Mouse (Mus musculus) adrenal gland, postnatal 25 days (tissue): Measurements from ENCODE around the gene Aven. TPM values are rescaled to one million over a fixed set of nuclear protein-coding genes. Genes with fewer than 3 reads are reported as not detected.
A peak's percentile ranks its signal among the peaks of the same experiment; 100 is the strongest.
"Not testable (repeated sequence)": the region's sequence is repeated elsewhere in the genome, so short reads cannot be mapped to it uniquely, and the experiment has no call there.

Source experiments
- DNase-seq: peaks from one replicate; pipeline ENCODE4 v3.0.0; 2021; ENCODE audit warnings: mixed read lengths
- long read RNA-seq: library from polyadenylated mRNA; stranded (forward); transcript quantifications from one replicate; pipeline ENCODE4 v2.0.0, GENCODE M21; 2021
- total RNA-seq: library from RNA; stranded (reverse); gene quantifications from 2 replicates; pipeline ENCODE4 v1.2.3, GENCODE M21; 2021

The Aven gene
- 19.2 and 21.4 TPM in 2 replicates for total RNA-seq
- long read RNA-seq, full-length matches to known transcripts: 32 of 32 reads
- long read RNA-seq, partial matches to known transcripts: 0 of 32 reads
- long read RNA-seq, other reads (novel, unspliced or antisense): 0 of 32 reads

DNA sequence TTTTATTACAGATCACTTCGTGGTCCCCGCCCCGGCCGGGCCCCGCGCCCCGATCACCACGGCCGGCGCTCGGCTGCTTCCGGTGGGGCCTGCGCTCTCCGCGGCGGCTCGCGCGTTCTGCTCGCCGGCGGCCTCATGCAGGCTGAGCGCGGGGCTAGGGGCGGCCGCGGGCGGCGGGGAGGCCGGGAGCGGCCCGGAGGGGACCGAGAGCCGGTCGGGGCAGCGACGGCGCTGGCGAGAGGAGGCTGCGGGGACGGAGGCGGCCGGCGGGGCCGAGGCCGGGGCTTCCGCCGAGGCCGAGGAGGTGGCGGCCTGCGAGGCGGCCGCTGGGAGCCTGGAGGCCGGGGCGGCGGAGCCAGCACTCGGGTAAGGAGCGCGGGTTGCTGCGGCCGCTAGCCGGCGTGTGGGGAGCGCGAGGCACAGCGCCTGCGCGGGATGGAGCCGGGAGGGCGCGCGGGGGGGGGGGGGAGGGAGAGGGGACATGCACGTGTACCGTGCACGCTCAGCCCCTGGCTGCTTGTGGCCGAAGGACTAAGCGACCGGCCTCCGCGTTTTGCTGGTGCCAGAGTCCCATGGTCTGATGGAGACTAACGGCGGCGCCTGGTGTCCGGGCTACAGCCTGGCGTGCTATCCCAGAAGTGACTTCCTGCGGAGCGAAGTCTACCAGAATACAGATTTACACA is at the start of gene Aven:
Gene Aven, plus strand, starts transcription at position 109 of the 683 bp plus-strand sequence.
- peak; percentile 89 for DNase-seq

DNA sequence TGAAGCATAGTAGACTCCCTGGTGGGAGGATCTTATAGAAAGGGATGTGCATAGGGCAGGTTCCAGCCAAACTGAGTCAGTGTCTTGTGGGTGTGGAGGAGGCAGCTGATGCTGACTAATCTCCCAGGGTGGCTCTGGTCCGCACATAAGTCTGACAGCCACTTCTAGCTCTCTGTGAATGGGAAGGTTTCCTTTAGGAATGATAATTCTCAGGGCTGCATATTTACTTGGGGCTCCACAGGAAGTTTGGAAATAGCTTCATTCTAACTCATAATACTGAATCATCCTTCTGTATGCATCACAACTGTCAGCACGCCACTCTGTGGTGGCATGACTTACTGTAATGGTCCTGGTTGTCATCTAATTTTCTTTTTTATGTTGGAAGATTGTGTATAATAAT is 49.3 kb upstream of the Aven start:
- DNase-seq: no peak

- no peak for DNase-seq
Measured at GRCm38 (mm10) chr2:112445511-112445910, 47.3 kb upstream of the Aven start.

DNA sequence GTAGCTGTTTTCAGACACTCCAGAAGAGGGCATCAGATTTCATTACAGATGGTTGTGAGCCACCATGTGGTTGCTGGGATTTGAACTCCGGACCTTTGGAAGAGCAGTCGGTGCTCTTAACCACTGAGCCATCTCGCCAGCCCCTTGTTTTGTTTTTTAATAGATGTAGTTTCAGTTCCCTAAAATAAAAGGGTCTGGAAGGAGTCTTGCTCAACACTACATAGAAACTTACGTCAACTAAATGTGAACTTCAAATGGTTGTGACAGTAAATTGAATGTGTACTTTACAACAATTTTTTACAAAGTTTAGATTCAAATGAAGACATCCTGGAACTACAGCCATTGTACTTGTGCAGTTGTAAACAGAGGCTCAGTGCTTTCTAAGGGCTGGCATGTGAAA is 44.7 kb upstream of the Aven start:
- DNase-seq: not testable (repeated sequence)

GRCm38 (mm10) chr2:112448510-112449059 is 44.2 kb upstream of the Aven start:
- no peak for DNase-seq

DNA sequence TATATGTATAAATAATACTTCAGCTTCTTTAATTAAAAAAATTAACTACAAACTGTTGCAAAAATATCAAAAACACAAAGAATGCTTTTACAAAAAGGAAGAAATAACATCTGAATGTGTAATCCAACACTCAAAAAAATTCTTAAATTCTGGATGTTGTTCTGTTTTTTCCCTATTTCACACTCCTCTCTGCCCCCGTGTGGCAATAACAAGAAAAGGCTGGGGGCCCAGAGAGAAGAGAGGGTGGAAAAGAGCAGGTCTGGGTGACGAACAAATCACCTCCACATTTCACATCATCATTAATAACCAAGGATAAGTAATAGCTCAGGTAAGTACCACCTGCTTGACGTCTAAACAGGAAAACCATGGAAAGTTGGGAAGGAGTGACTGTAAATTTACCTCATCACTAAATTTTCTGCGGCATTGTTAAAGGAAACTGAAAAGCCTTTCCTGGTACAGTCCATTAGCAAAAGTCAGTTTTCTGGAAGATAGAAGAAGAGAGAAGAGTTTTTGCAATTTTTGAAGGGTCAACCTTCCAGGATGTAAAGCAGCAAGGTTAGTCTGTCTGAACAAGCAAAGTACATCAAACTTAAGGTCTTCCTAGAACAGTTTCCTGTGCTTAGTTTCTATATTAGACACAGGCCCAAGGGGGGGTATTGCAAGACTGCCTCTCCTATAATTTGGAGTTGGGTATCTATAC is 43.0 kb upstream of the Aven start:
- peak; percentile 2 for DNase-seq

GRCm38 (mm10) chr2:112452513-112452912 is 40.3 kb upstream of the Aven start:
- not testable (repeated sequence) for DNase-seq

DNA sequence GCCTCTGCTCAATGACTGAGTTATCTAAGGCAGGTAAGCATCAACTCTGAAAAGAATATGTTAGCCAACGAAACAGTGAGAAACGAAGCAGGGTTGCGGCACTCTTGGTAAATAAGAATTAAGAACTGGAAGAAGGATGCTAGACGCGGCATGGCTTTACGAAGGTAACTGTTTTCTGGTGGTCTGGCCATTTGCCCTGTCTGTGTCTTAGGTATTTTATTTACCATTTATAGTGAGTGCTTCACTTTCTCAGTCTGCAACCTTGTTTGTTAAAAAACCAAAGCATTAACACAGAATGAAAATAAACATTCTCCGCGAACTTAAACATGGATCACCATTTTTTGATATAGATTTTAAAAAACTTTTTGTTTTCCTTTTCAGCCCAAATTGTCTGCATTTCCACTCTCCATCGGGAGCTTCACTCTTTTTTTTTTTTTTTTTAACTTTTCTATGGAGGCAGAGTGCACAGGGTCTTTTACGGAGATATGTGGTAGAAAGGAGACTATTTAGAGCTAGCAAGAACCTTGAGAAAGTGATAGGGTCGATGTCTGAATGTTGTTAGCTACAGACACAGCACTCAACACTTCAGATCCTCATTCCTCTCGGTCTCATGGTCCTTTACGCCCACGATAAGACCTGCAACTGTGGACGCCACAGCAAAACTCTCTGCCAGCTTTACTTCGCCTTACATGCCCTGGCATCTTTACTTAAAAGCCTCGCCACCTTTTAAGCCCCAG is 38.5 kb upstream of the Aven start:
- no peak for DNase-seq

GRCm38 (mm10) chr2:112454862-112455564 is 37.8 kb upstream of the Aven start, which contains the start of gene Emc7:
Gene Emc7, plus strand, starts transcription at chr2:112454997.
- DNase-seq: peak; percentile 100

DNA sequence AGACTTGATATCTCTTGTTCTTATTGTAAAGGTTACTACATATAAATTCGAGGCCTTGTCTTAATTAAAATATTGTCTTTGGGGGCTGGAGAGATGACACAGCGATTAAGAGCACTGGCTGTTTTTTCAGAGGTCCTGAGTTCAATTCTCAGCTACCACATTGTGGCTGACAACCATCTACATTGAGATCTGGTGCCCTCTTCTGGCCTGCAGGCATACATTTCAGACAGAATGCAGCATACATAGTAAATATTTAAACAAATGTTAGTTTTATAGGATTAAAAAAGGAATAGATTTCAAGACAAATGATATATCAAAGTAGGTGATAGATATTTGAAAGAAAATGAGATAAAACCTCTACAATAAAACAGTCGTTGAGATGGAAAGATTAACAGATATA is 32.2 kb upstream of the Aven start:
- no peak for DNase-seq

GRCm38 (mm10) chr2:112469542-112469941 is 23.2 kb upstream of the Aven start:
- no peak for DNase-seq

DNA sequence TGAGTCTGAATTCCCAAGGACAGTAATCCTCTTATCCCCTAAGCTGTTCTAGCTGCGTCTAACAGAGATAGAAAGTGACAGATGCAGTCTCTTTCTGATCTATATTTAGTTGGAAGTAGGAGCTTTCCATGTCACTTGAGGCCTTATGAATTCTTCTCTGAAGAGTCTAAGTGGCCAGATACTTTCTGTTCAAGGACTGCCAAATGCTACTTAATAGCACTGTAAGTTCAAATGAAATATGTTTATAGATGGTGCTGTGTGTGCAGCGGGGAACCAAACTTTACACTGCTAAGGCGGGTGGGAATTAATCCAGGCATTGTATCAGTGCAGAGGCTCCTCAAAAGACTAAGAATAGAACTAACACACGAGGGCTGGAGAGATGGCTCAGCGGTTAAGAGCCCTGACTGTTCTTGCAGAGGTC is 21.8 kb upstream of the Aven start:
- no peak for DNase-seq

DNA sequence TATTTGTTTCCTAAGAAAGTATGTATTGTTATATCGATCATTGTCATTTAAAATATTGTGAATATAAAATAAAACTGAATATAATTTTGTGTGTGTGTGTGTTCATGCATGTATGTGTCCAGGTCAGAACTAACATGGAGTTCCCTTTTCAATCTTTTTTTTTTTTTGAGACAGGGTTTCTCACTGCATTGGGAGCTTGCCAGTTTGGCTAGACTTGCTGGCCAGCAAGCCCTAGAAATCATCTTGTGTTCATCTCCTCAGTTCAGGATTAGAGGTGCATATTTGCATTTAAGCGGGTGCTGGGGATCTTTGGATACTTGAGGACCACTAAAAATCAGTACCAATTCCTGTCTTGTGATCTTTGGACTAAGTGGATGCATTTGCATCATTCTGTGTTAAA is 20.7 kb upstream of the Aven start:
- no peak for DNase-seq

DNA sequence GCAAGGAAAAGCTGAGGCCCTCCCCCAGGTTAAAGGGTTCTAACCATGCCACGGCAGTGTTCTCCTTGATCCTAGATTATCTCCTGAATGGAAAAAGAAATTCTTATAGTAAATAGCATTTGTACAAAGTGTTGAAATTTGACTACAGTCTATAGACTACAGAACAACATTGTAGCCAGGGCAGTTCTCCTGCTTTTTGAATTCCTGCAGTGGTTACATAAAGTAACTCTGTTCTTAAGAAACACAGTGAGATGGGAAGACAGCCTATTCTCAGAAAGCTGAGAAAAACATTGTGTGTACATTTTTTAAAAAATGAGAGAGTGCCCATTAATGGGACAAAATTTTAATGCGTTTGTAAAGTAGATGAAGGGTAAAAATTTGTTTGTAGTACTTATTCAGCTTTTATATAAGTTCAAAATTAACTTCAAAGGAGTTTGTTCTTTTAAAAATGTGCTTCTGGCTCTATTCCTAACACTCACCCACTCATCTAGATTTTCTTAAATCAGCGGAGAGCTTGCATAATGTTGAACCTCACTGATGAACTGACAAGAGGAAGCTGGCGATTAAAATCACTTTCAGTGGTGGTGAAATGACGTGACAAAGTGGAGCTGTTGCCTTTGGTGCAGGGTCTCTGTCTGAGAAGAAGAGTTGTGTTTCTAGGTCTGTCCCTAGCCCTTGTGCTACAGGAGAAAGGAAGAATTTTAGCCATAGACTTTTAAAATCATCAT is 17.6 kb upstream of the Aven start:
- DNase-seq: no peak

DNA sequence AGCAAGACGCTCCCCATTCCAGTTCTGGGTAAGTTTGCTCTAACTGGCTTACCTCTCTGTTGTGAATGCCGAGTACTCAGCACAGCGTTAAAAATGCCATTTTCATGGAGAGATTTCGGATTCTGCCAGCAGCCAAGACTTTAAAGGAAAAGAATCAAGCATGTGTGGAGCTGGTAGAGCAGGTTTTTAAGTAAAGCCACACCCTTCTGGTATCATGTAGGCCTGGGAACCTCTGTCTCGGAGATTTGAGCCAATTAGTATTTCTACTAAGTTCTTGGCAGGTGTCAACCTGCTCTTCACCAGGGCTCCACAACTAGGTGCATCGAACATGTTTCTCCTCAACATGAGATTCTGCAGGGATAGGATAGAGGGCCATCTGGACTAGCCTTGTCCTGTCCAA is 16.2 kb upstream of the Aven start:
- DNase-seq: no peak

- no peak for DNase-seq
Measured at GRCm38 (mm10) chr2:112480669-112481068, 12.1 kb upstream of the Aven start, which contains the start of gene Chrm5. Gene Chrm5, minus strand, starts transcription at chr2:112480769.

DNA sequence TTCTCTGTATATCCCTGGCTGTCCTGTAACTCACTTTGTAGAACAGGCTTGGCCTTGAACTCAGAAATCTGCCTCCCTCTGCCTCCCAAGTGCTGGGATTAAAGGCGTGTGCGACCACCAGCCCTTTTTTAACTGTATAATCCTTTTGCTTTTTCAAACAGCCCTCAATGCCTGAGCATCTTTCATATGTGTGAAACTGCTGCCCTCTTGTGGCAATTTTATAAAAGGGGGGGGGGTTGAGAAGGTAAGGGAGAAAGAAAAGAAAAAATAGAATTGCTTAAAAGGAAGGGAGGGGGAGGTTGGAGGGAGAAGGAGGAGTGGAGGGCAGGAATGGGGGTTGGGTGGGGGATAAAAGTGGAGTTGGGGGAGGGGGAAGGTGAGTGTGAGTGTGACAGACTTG is 11.2 kb upstream of the Aven start:
- no peak for DNase-seq

GRCm38 (mm10) chr2:112482533-112483333 is 10.0 kb upstream of the Aven start:
- DNase-seq: no peak

DNA sequence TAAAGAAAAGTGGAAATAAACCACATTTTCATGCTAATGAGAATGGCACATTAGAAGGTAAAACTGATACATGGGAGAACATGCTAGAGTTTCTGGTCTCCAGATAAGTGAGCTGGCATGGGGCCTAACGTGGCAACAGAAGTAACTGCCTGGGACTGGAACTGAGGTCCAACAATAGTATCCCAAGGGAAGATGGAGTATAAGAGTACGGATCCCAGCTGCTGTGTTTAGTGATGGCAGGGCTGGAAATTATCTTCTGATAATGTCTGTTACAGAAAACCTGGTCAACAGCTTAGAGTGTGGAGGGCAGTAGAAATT is 9.5 kb upstream of the Aven start:
- no peak for DNase-seq

DNA sequence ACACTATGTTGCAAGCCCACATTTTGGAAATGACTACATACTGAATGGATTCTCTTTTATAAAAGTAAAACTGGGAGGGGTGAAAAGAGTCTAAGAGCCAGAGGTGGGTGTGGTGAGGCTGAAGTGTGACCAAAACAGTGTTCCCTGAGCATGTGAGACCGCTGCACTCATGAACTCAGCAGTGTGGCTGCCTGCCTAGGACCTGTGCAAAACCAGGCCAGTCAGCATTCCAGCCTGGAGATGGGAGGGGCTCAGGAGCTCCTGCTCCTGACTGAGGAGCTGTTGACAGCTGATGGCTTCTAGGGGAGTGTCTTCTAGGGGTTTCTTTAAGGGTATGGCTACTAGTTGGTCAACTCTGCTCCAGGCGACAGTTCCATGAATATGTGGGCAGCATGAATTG is 7.9 kb upstream of the Aven start:
- DNase-seq: no peak
